Mouse (Mus musculus) cortical plate, adult 2 months (tissue): ENCODE measurements around the gene 1700056E22Rik.

Source experiments
- CTCF ChIP-seq: fragments of 200-500 bp; IDR thresholded peaks from 2 replicates; pipeline ENCODE4 v1.5.1; 2011; ENCODE audit warnings: mild to moderate bottlenecking, control low read depth, low read length; ENCODE audit not compliant: insufficient read depth; ENCODE audit errors: extremely low read depth
- POLR2A ChIP-seq: fragments of 200-500 bp; IDR thresholded peaks from 2 replicates; pipeline ENCODE4 v1.6.1; 2011; ENCODE audit warnings: mild to moderate bottlenecking, low read length, control low read depth; ENCODE audit not compliant: insufficient read depth; ENCODE audit errors: extremely low read depth

DNA sequence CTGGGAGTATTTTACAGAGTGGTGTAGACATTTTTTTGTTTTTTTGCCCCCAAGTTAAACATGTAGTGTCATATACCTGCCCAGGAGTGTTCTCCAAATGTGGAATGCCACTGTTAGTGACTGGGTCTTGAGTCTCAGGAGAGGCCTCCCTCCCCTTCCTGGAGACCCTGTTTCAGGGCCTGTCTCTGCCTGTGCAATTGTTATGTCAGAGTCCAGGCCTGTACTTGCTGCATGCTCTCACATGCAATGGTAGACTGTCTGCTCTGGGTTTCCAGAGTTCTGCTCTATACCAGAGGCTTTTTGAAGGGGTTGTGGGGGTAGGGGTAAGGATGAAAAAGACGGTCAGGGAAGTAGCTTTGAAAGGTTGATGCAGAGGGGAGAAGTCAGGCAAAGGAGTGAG, 6.8 kb upstream of the 1700056E22Rik start:
- no peak for TF ChIP-seq CTCF
- no peak for TF ChIP-seq POLR2A
